Mouse (Mus musculus) adrenal gland, adult 2 months (tissue): ENCODE measurements around the gene Plekhd1. TPM values are rescaled to one million over a fixed set of nuclear protein-coding genes. Genes with fewer than 3 reads are reported as not detected.

Experiments used
- DNase-seq: peaks from one replicate; pipeline ENCODE4 v3.0.0; 2021
- polyA plus RNA-seq: library from polyadenylated mRNA; depleted of rRNA; stranded (reverse); fragments of >200 nt; gene quantifications from 2 replicates; pipeline ENCODE4 v1.2.3, GENCODE M21; 2012; rRNA removed
- total RNA-seq, 2 experiments: library from RNA; stranded (reverse); gene quantifications; 2 replicates each; pipeline ENCODE4 v1.2.3; 2021

The Plekhd1 gene
- total and polyA plus RNA-seq, 3 experiments: 0.10 TPM; not detected in 2

DNA sequence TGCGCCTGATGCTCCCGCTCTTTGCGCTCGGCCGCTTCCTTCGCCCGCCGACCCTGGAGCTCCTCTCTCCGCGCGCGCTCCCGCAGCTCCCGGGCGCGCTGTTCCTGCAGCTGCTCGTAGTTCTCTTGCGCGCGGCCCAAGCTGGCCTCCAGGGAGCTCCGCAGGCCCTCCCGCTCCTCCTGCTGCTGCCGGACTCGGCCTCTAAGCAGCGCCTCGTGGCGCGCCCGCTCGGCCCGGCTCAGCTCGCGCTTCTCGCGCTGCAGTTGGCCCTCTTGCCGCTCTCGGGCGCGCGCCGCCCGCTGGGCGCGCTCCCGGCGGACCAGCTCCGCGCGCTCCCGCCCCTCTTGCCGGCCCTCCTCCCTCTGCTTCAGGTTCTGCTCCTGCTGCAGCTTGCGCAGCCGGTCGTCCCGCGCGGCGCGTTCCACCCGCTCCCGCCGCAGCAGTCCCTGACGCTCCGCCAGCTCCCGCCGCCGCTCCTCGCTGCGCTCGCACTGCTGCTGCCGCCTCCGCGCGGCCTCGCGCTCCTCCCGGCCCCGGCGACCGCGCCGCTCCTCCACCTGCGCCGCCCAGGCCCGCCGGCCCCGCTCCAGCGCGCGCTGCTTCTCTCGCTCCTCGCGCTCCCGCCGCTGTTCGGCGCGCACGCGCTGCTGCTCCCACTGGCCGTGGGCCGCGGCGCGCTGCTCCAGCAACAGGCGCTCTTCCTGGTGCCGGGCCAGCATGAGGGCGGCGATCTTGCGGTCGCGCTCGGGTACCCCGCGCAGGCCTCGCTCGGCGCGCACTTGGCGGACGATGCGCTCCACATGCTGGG lies 65.6 kb downstream of the Plekhd1 start:
- peak; percentile 88 for DNase-seq

DNA sequence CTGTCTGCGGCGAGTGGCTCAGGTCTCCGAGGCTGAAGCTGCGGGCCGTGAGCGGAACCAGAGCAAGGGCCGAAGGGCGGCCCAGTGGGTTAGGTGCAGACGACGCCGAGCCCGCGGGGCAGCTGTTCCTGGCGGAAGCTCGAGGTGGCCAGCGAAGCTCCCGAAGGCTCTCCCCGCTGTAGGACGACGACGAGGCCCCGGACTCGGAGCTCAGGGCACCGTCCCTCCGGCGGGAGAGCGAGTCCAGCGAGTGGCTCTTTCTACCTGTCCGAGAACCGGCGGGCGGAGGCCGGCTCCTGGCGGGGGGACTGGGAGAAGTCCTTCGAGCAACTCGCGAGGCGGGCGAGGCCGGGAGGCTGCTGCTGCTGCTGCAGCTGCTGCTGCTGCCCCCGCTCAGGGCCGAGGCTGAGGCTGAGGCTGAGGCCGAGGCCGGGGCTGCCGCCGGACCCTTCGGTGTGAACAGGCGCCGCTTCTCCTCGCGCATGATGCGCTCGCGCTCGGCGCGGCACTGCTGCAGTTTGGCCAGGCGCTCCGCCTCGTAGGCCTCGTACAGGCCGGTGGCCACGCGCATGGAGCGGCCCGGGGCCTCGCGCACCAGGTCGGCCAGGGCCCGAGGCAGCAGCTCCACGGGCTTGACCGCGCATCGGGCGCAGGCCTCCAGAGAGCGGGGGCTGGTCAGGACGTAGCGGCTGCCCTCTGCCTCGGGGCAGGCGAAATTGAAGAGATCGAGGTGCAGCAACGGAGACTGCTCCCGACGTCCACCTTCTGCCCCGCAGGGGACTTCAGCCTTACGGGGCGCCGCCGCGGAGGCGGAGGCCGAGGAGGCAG lies 66.4 kb downstream of the Plekhd1 start:
- no peak for DNase-seq

DNA sequence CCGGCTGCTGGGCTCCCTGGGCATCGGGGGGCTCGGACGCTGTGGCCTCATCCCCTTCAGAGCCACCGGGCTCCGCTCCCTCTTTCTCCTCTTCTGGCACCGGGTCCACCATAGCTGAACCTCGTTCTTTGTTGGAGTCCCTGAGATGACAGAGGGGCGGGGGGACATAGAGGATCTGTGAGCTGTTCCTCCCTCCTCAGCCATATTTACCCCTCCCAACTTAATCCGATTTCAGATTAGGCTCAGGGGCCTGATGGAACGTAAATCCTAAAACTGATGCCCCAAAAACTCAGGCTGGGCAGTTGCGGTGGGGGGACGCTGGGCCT lies 67.0 kb downstream of the Plekhd1 start:
- DNase-seq: no peak

DNA sequence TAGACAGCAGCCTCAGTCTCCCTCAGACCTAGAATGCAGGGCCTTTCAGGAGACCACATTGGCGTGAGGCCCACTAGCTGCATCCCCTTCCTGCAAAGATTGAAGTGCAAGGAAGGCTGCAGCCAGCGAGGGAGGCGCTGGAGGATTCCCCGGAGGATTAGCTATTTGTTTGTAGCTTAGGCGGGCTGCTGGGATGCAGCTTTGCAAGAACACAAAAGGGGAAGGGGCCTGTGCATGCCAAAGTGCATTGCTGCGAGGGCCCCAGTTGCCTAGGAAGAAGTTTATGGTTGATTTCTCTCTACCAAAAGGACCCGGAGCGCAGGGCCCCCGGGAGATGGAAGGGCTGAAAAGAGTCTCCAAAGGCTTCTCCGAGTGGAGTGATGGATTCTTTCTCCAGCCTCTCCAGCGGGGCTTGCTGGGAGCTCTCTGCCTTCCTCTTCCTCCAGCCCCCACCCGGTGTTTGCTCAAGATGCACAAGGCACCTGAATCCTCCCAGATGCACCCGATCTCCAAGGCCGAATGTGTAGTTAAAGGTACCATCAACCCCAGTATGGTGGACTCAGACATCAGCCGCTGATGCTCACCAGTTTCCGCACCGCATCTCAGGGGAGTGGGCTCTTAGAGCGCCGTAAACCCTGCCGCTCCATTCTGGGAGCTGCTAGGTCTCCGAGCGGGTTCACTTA lies 67.5 kb downstream of the Plekhd1 start:
- DNase-seq: no peak

DNA sequence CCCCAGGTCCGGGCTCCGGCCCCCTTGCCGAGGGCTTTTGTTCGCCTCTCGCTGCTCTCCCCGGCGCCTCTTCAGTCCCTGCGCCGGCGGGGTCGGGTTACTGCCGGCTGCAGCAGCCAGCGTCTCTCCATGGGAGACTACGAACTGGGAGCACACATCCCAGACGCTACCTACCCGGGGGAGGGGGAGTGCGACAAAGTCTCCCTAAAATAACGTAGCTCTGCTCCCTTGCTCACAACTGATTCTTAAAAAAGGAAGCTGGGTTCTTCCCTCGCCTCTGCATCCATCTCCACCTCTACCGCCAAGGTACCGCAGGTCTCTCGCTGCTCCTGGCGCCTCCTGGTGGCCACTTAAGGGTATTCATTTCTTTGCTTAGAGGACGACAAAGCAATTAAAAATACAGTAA lies 68.0 kb downstream of the Plekhd1 start, which contains the start of gene Ccdc177:
TSS of gene Ccdc177 (minus strand) at position 292 of the 406 bp plus-strand sequence.
- DNase-seq: peak; percentile 67

DNA sequence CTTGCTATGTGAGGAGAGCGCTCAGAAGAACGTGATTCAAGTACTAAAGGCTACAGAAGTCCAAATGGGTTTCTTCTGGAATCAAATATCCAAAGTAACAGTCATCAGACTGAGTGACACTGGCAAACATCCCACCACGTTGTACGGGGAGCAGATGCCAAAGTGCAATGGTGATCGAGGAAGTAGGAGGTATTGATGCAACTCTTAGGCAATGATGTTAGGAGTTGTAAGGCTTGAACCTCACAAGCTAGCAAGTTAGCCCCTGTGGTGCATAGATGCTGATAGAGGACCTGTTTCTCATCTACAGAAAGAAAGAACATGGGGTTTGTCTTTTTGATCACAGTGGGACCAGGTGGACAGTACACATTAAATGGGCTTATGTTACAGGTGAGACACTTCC lies 70.6 kb downstream of the Plekhd1 start:
- DNase-seq: no peak

DNA sequence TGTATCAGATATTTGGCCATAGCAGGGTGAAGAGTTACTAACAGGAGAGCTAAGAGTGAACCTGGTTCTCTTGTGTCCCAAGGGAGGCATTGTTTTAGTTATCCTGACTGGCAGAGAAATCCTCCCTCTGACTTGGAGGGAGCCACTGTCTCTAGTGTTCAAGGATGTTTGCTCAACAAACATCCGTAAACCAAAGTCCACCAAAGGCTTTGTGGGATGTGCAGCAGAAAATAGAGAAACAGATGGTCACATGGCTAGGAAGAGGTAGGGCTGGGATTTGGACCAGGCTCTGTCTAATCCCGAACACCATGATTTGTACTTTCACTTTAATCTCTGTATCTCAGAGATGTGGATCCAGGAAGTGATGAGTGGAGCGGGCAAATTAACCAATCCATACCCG lies 71.7 kb downstream of the Plekhd1 start:
- no peak for DNase-seq

DNA sequence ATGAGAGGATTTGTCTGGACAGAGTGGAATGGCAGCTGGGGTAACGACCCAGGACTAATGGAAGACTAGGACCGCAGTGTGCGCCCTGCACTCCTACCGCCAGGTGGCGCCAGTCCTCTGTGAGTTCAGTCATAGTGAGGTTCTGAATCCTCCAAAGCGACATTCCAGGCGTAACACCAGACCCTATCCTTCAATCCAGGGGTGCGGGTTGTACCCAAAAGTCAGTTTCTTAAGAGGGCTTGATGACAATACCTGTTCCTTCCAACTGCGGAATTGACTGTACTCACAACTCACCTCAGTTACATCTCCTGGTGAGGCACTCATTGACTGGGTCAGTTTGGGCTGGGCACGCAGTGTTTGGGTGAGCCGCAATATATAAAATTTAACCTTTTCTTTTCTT lies 77.3 kb downstream of the Plekhd1 start:
- peak; percentile 71 for DNase-seq

Other genes starting within 250 kb of the Plekhd1 start
- 10 to 100 TPM; 16.3 to 20.5 TPM for gene Exd2, start 229.5 kb upstream of the Plekhd1 start, total RNA-seq
- gene Exd2, start 229.5 kb upstream of the Plekhd1 start, polyA plus RNA-seq: 7.1 and 7.8 TPM in 2 replicates
- 1 to 10 TPM; 6.7 to 9.3 TPM for gene Galnt16, start 174.3 kb upstream of the Plekhd1 start, total RNA-seq
- gene Galnt16, start 174.3 kb upstream of the Plekhd1 start, polyA plus RNA-seq: 4.0 and 6.3 TPM in 2 replicates
- 10 to 100 TPM; 43.0 to 53.0 TPM for gene Slc39a9, start 48.7 kb upstream of the Plekhd1 start, total RNA-seq
- 44.8 and 75.6 TPM in 2 replicates for gene Slc39a9, start 48.7 kb upstream of the Plekhd1 start, polyA plus RNA-seq
- 10 to 100 TPM; 37.2 to 39.4 TPM for gene Erh, start 48.2 kb upstream of the Plekhd1 start, total RNA-seq
- gene Erh, start 48.2 kb upstream of the Plekhd1 start, polyA plus RNA-seq: 6.6 and 7.9 TPM in 2 replicates
- under 1 TPM in 1 of 2 experiments, not detected in 1; 0.07 TPM for gene Ccdc177, start 68.1 kb downstream of the Plekhd1 start, total RNA-seq
- gene Ccdc177, start 68.1 kb downstream of the Plekhd1 start, polyA plus RNA-seq: not detected in 2 replicates
- gene Susd6, start 97.9 kb downstream of the Plekhd1 start, total RNA-seq: 10 to 100 TPM; 50.4 to 57.8 TPM
- gene Susd6, start 97.9 kb downstream of the Plekhd1 start, polyA plus RNA-seq: 61.5 and 62.6 TPM in 2 replicates